8 mouse cellular contexts compared by ENCODE assay signal in the genomic region with DNA sequence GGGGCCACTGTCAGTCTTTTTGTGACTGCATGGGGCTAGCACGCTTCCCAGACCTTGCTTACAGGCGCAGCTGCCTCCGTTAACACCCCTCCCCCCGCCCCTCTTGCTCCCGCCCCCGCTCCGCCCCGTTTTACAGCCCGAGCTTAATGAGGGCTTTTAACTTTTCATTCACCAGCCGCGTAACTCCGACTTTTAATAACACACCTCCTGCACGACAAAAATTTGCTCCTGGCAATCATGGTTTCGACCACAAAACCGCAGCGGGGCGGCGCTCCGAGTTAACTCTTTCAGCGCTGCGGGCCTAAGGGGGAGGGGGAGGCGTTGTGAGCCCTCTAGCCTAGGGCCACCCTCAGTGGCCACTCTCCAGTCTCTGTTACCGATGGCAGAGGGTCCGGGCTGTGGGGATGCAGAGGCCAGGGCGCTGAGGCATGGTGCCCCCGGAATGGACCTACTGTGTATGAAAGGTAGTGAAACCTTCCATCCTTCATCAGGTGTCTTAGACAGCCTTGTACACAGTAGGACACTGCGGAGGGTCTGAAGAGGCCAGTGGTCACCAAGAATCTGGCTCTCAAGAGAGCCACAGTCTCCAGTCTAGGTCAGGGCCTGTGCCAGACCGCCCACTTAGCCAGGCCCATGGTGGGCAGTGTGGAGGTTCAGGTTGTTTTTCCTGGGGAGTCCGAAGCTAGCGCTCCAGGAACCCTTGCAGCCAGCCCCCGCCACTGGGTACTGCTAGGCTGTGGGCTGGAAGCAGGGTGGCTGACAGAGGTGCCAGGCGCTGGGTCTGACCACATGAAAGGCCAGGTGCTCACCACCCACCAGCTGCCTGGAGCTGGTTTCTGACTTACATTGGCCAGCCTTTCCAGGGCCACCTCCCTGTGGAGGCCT. TPM values are rescaled to one million over a fixed set of nuclear protein-coding genes. Genes with fewer than 3 reads are reported as not detected.
DNase-seq lines count a peak whose midpoint lies in the region; ATAC-seq lines count a peak whose summit lies in the region.

No protein-coding gene starts in this region.

- peak; percentile 56; the same call in 1 of the 2 replicates for ATAC-seq in embryonic facial prominence, embryonic 15.5 days (ENCODE audit: insufficient number of reproducible peaks, low FRiP score, low TSS enrichment, low read depth)
- ATAC-seq in intestine, embryonic 16.5 days: peak; percentile 12; the same call in 1 of the 2 replicates

- H3K4me3 ChIP-seq in embryonic facial prominence, embryonic 15.5 days (replicated peaks): peak overlapping the region; percentile 35
- H3K4me3 ChIP-seq in intestine, embryonic 16.5 days (ENCODE audit: low read length): peak overlapping the region; percentile 40

- peak overlapping the region; percentile 55 for H3K4me2 ChIP-seq in embryonic facial prominence, embryonic 15.5 days (replicated peaks)
- peak overlapping the region; percentile 58 for H3K4me2 ChIP-seq in intestine, embryonic 16.5 days (ENCODE audit: low read depth, low read length)

- 10% methylated on average over 32 of the region's 32 CpGs for whole genome bisulfite sequencing in embryonic facial prominence, embryonic 15.5 days
- 12% methylated on average over 32 of the region's 32 CpGs for WGBS in intestine, embryonic 16.5 days

- no peaks in the 10 kb centered on the region for H3K9me3 ChIP-seq in embryonic facial prominence, embryonic 15.5 days (replicated peaks)
- no peaks in the 10 kb centered on the region for H3K9me3 ChIP-seq in intestine, embryonic 16.5 days (ENCODE audit: control insufficient read depth, low read length)

- H3K4me1 ChIP-seq in embryonic facial prominence, embryonic 15.5 days: peaks cover 68% of the 10 kb centered on the region
- H3K4me1 ChIP-seq in intestine, embryonic 16.5 days (ENCODE audit: control insufficient read depth, insufficient read depth, low read length): peaks cover 40% of the 10 kb centered on the region

- peak; percentile 85 for DNase-seq in A20 (ENCODE audit: low read depth, low spot score)
- peak; percentile 40 for DNase-seq in ES-CJ7 (ENCODE audit: low read depth, low spot score)
- peak; percentile 37 to 61 for DNase-seq in lung, adult 18-20 months
- peak; percentile 73 for DNase-seq in retina, postnatal 1 day
- DNase-seq in cerebellum, adult 9-11 months: no peak
- DNase-seq in layer of hippocampus, adult 8-10 months (ENCODE audit: low spot score in 2 of 2): no peak

- H3K27me3 ChIP-seq in embryonic facial prominence, embryonic 15.5 days: peaks cover 58% of the 10 kb centered on the region
- peaks cover 11% of the 10 kb centered on the region; the same call in 1 of the 2 replicates for H3K27me3 ChIP-seq in intestine, embryonic 16.5 days (replicated peaks; ENCODE audit: control insufficient read depth, insufficient read depth, low read length)

- peak overlapping the region; percentile 58; the same call in 1 of the 2 replicates for H3K27ac ChIP-seq in embryonic facial prominence, embryonic 15.5 days (replicated peaks)
- no peak overlapping the region for H3K27ac ChIP-seq in intestine, embryonic 16.5 days (ENCODE audit: low read length)

- no peaks in the 10 kb centered on the region for H3K36me3 ChIP-seq in embryonic facial prominence, embryonic 15.5 days
- H3K36me3 ChIP-seq in intestine, embryonic 16.5 days (ENCODE audit: control insufficient read depth, insufficient read depth, low read length): no peaks in the 10 kb centered on the region

- H3K9ac ChIP-seq in embryonic facial prominence, embryonic 15.5 days: no peak overlapping the region
- peak overlapping the region; percentile 49; the same call in 1 of the 2 replicates for H3K9ac ChIP-seq in intestine, embryonic 16.5 days (ENCODE audit: low read depth, low read length)

RNA-seq across cellular contexts. Expression of gene Grhl3, which starts 3.0 kb away (rescaled TPM):
- 26.8 and 35.5 TPM in 2 replicates for polyA plus RNA-seq in embryonic facial prominence, embryonic 15.5 days (2015; fragmentation: Nextera tagmentation; extraction: Ambion mirVana)
- polyA plus RNA-seq in intestine, embryonic 16.5 days (2015; fragmentation: Nextera tagmentation; extraction: Ambion mirVana): 2.5 and 2.9 TPM in 2 replicates
- 1 to 10 TPM in 3 of 4 experiments, under 1 TPM in 1; 0.52 to 1.3 (median 1.2) TPM for total RNA-seq in layer of hippocampus, adult 8-10 months (2022)

Comparison
In these comparisons a context has a peak if more than half of its experiments do, and no peak if none do; other contexts are left out.
1. DNase-seq: peak in A20 (single experiment), ES-CJ7 (single experiment), lung, adult 18-20 months (2 of 2) and retina, postnatal 1 day (single experiment); none in cerebellum, adult 9-11 months (single experiment) and layer of hippocampus, adult 8-10 months (0 of 2).